Mouse (Mus musculus) hindbrain, embryonic 15.5 days (tissue): Measurements from ENCODE around the gene Sgms1. TPM values are rescaled to one million over a fixed set of nuclear protein-coding genes. Genes with fewer than 3 reads are reported as not detected.

Experiments used
- ATAC-seq: fragments of 200-750 bp; cut with Nextera tagmentation; 2 replicates; pipeline ENCODE4 v1.8.0; 2017; ENCODE audit warnings: low read depth, moderate number of reproducible peaks, moderate TSS enrichment; ENCODE audit not compliant: low FRiP score
- H3K27ac ChIP-seq: fragments of 300-500 bp; sonication (generic); replicated peaks from 2 replicates; pipeline ENCODE4 v1.5.1; 2015; ENCODE audit warnings: mild to moderate bottlenecking, inconsistent platforms
- H3K27me3 ChIP-seq: fragments of 300-500 bp; sonication (generic); 2 replicates; pipeline ENCODE4 v1.6.1; 2015; ENCODE audit warnings: control low read depth, inconsistent platforms
- H3K36me3 ChIP-seq: fragments of 300-500 bp; sonication (generic); 2 replicates; pipeline ENCODE4 v1.6.1; 2015; ENCODE audit warnings: control low read depth, inconsistent platforms
- H3K4me1 ChIP-seq: fragments of 300-500 bp; sonication (generic); replicated peaks from 2 replicates; pipeline ENCODE4 v1.6.1; 2015; ENCODE audit warnings: control low read depth, inconsistent platforms
- H3K4me2 ChIP-seq: fragments of 300-500 bp; sonication (generic); 2 replicates; pipeline ENCODE4 v1.6.1; 2015; ENCODE audit warnings: moderate library complexity, mild to moderate bottlenecking, inconsistent platforms
- H3K4me3 ChIP-seq: fragments of 300-500 bp; sonication (generic); 2 replicates; pipeline ENCODE4 v1.5.1; 2015; ENCODE audit warnings: mild to moderate bottlenecking, inconsistent platforms
- H3K9ac ChIP-seq: fragments of 300-500 bp; sonication (generic); 2 replicates; pipeline ENCODE4 v1.6.1; 2015; ENCODE audit warnings: inconsistent platforms
- H3K9me3 ChIP-seq: fragments of 300-500 bp; sonication (generic); 2 replicates; pipeline ENCODE4 v1.6.1; 2016; ENCODE audit warnings: control low read depth, inconsistent platforms
- WGBS: fragments of 180-500 bp; shearing (Covaris S2); methylation state at CpG from one replicate; pipeline ENCODE4 v1.1.7; 2015; 5-methylcytosine and 5-hydroxymethylcytosine counted together
- polyA plus RNA-seq: library from polyadenylated mRNA; unstranded; fragments of >200 nt; fragmentation: Nextera tagmentation; extraction: Ambion mirVana; gene quantifications from 2 replicates; pipeline ENCODE4 v1.2.1, GENCODE M21; 2015

Gene Sgms1
- polyA plus RNA-seq, 1 experiment from 2014 or later: 21.7 TPM

GRCm38 (mm10) chr19:32393758-32394450, 4.4 kb upstream of the Sgms1 start:
- Histone ChIP-seq H3K9me3 (no peaks in the 10 kb centered on the region), H3K4me3 (no peak overlapping the region), H3K27ac (no peak overlapping the region), H3K9ac (no peak overlapping the region), H3K36me3 (no peaks in the 10 kb centered on the region), H3K4me1 (peaks cover 7% of the 10 kb centered on the region), H3K27me3 (no peaks in the 10 kb centered on the region), H3K4me2 (no peak overlapping the region)
- no peak for ATAC-seq
- WGBS: 94% methylated on average over 8 of the region's 8 CpGs

GRCm38 (mm10) chr19:32393092-32393745, 3.7 kb upstream of the Sgms1 start:
- H3K27me3 ChIP-seq: no peaks in the 10 kb centered on the region
- H3K27ac ChIP-seq: no peak overlapping the region
- no peaks in the 10 kb centered on the region for H3K36me3 ChIP-seq
- no peak overlapping the region for H3K9ac ChIP-seq
- no peak overlapping the region for H3K4me2 ChIP-seq
- no peak overlapping the region for H3K4me3 ChIP-seq
- H3K4me1 ChIP-seq: peaks cover 7% of the 10 kb centered on the region
- no peak for ATAC-seq
- WGBS: 95% methylated on average over 4 of the region's 4 CpGs
- H3K9me3 ChIP-seq: no peaks in the 10 kb centered on the region

- no peaks in the 10 kb centered on the region for H3K9me3 ChIP-seq
- no peak overlapping the region for H3K27ac ChIP-seq
- ATAC-seq: no peak
- H3K4me3 ChIP-seq: no peak overlapping the region
- H3K4me2 ChIP-seq: no peak overlapping the region
- no peak overlapping the region for H3K9ac ChIP-seq
- H3K4me1 ChIP-seq: peaks cover 18% of the 10 kb centered on the region
- no peaks in the 10 kb centered on the region for H3K36me3 ChIP-seq
- WGBS: 98% methylated on average over 3 of the region's 3 CpGs
- no peaks in the 10 kb centered on the region for H3K27me3 ChIP-seq
Observed at GRCm38 (mm10) chr19:32391441-32391840, 1.9 kb upstream of the Sgms1 start.

- no peaks in the 10 kb centered on the region for H3K9me3 ChIP-seq
- no peaks in the 10 kb centered on the region for H3K27me3 ChIP-seq
- no peaks in the 10 kb centered on the region for H3K36me3 ChIP-seq
- peaks cover 22% of the 10 kb centered on the region for H3K4me1 ChIP-seq
- peak overlapping the region; percentile 70 for H3K4me2 ChIP-seq
- H3K9ac ChIP-seq: peak overlapping the region; percentile 75
- no peak for ATAC-seq
- H3K4me3 ChIP-seq: peak overlapping the region; percentile 84
- 79% methylated on average over 7 of the region's 7 CpGs for WGBS
- peak overlapping the region; percentile 99; the same call in 1 of the 2 replicates for H3K27ac ChIP-seq
Observed at GRCm38 (mm10) chr19:32390116-32390515, 602 bp upstream of the Sgms1 start.

GRCm38 (mm10) chr19:32388191-32388921, 1.2 kb downstream of the Sgms1 start:
- Histone ChIP-seq H3K36me3 (no peaks in the 10 kb centered on the region), H3K4me3 (peak overlapping the region; percentile 84), H3K27ac (peak overlapping the region; percentile 99), H3K4me2 (peak overlapping the region; percentile 70), H3K9ac (peak overlapping the region; percentile 75), H3K4me1 (peaks cover 22% of the 10 kb centered on the region), H3K27me3 (no peaks in the 10 kb centered on the region), H3K9me3 (no peaks in the 10 kb centered on the region)
- ATAC-seq: peak; percentile 88
- WGBS: under 1% methylated on average over 73 of the region's 75 CpGs

- no peaks in the 10 kb centered on the region for H3K36me3 ChIP-seq
- H3K4me1 ChIP-seq: peaks cover 22% of the 10 kb centered on the region
- peak overlapping the region; percentile 70 for H3K4me2 ChIP-seq
- WGBS: under 1% methylated on average over 63 of the region's 74 CpGs
- H3K27me3 ChIP-seq: no peaks in the 10 kb centered on the region
- H3K27ac ChIP-seq: peak overlapping the region; percentile 99
- ATAC-seq: peak; percentile 48
- H3K9ac ChIP-seq: peak overlapping the region; percentile 75
- H3K4me3 ChIP-seq: peak overlapping the region; percentile 84
- no peaks in the 10 kb centered on the region for H3K9me3 ChIP-seq
Observed at GRCm38 (mm10) chr19:32387403-32388190, 1.9 kb downstream of the Sgms1 start.

GRCm38 (mm10) chr19:32386556-32387402, 2.7 kb downstream of the Sgms1 start:
- WGBS: 19% methylated on average over 19 of the region's 19 CpGs
- peaks cover 22% of the 10 kb centered on the region for H3K4me1 ChIP-seq
- H3K4me3 ChIP-seq: peak overlapping the region; percentile 84
- H3K4me2 ChIP-seq: peak overlapping the region; percentile 70
- no peaks in the 10 kb centered on the region for H3K9me3 ChIP-seq
- peak overlapping the region; percentile 99; the same call in 1 of the 2 replicates for H3K27ac ChIP-seq
- no peaks in the 10 kb centered on the region for H3K36me3 ChIP-seq
- H3K27me3 ChIP-seq: no peaks in the 10 kb centered on the region
- ATAC-seq: no peak
- H3K9ac ChIP-seq: peak overlapping the region; percentile 75

GRCm38 (mm10) chr19:32383738-32384137, 5.8 kb downstream of the Sgms1 start:
- Histone ChIP-seq H3K27me3 (no peaks in the 10 kb centered on the region), H3K27ac (no peak overlapping the region), H3K9ac (no peak overlapping the region), H3K4me3 (no peak overlapping the region), H3K36me3 (no peaks in the 10 kb centered on the region), H3K9me3 (no peaks in the 10 kb centered on the region), H3K4me2 (no peak overlapping the region), H3K4me1 (peaks cover 14% of the 10 kb centered on the region)
- ATAC-seq: no peak
- WGBS: 98% methylated on average over 8 of the region's 8 CpGs

- H3K27ac ChIP-seq: no peak overlapping the region
- WGBS: 59% methylated on average over 3 of the region's 3 CpGs
- ATAC-seq: no peak
Observed at GRCm38 (mm10) chr19:32381511-32381961, 8.0 kb downstream of the Sgms1 start.

GRCm38 (mm10) chr19:32380748-32381147, 8.8 kb downstream of the Sgms1 start:
- Histone ChIP-seq H3K4me1 (peaks cover 14% of the 10 kb centered on the region), H3K36me3 (no peaks in the 10 kb centered on the region), H3K4me2 (no peak overlapping the region), H3K4me3 (no peak overlapping the region), H3K27me3 (no peaks in the 10 kb centered on the region), H3K9me3 (no peaks in the 10 kb centered on the region), H3K27ac (no peak overlapping the region), H3K9ac (no peak overlapping the region)
- ATAC-seq: no peak
- WGBS: 98% methylated on average over 11 of the region's 11 CpGs

More at GRCm38 (mm10) chr19:32381511-32381961, 8.0 kb downstream of the Sgms1 start:
- peaks cover 19% of the 10 kb centered on the region for H3K4me1 ChIP-seq
- H3K9me3 ChIP-seq: no peaks in the 10 kb centered on the region
- H3K9ac ChIP-seq: no peak overlapping the region
- H3K4me3 ChIP-seq: no peak overlapping the region
- H3K4me2 ChIP-seq: no peak overlapping the region
- H3K36me3 ChIP-seq: no peaks in the 10 kb centered on the region
- H3K27me3 ChIP-seq: no peaks in the 10 kb centered on the region
